Mouse (Mus musculus): ENCODE data around the gene Cxcr1. TPM values are rescaled to one million over a fixed set of nuclear protein-coding genes. Genes with fewer than 3 reads are reported as not detected.

Gene Cxcr1
- polyA plus RNA-seq (2016; fragmentation: Nextera tagmentation; extraction: Ambion mirVana), result not detected in 2 replicates

GRCm38 (mm10) chr1:74194445-74194844 lies at the start of gene Cxcr1:
Gene Cxcr1 (minus strand): TSS chr1:74194631.
- Histone ChIP-seq H3K4me1 (no peaks in the 10 kb centered on the region), H3K27ac (replicated peaks) (no peak within 1 kb of the TSS), H3K9ac (replicated peaks) (no peak within 1 kb of the TSS), H3K27me3 (peaks cover 34% of the 10 kb centered on the region), H3K4me3 (no peak within 1 kb of the TSS), H3K4me2 (replicated peaks) (no peak within 1 kb of the TSS), H3K36me3 (no peaks in the 10 kb centered on the region), H3K9me3 (no peaks in the 10 kb centered on the region)
- WGBS, result 76% methylated on average over 8 of the region's 8 CpGs
- ATAC-seq (ENCODE audit: low FRiP score, low read depth), result no peak

DNA sequence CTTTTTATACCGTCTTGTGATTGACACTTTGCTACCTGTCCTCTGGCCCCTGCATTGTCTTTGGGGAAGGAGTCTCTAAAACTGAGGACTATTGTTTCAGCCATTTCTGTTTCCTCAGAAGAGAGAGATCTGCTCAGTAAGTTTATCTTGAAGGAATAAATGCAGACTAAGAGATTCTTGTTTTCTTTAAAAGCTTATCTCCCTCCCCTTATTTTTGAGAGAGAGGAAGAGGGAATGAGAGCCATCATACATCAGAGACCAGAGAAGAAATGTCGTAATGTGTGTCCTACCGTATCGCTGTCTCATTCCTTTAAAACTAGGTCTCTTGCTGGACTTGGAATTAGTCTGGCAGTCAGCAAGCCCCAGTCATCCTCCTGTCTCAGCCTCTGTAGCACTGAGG lies 46.4 kb upstream of the Cxcr1 start:
- no peaks in the 10 kb centered on the region for H3K27me3 ChIP-seq
- 90% methylated on average over 4 of the region's 4 CpGs for WGBS
- no peak for ATAC-seq (ENCODE audit: low FRiP score, low read depth)
- H3K9ac ChIP-seq (replicated peaks), result no peak overlapping the region
- H3K9me3 ChIP-seq, result no peaks in the 10 kb centered on the region
- no peak overlapping the region for H3K4me2 ChIP-seq (replicated peaks)
- no peaks in the 10 kb centered on the region for H3K36me3 ChIP-seq
- H3K27ac ChIP-seq (replicated peaks), result no peak overlapping the region
- peaks cover 38% of the 10 kb centered on the region for H3K4me1 ChIP-seq
- H3K4me3 ChIP-seq, result no peak overlapping the region

- H3K4me1 ChIP-seq, result peaks cover 38% of the 10 kb centered on the region
- H3K9me3 ChIP-seq, result no peaks in the 10 kb centered on the region
- 85% methylated on average over 6 of the region's 6 CpGs for WGBS
- H3K27ac ChIP-seq (replicated peaks), result no peak overlapping the region
- H3K27me3 ChIP-seq, result no peaks in the 10 kb centered on the region
- ATAC-seq (ENCODE audit: low FRiP score, low read depth), result no peak
- no peak overlapping the region for H3K9ac ChIP-seq (replicated peaks)
- no peak overlapping the region for H3K4me2 ChIP-seq (replicated peaks)
- no peaks in the 10 kb centered on the region for H3K36me3 ChIP-seq
- H3K4me3 ChIP-seq, result no peak overlapping the region
Observed at GRCm38 (mm10) chr1:74240311-74240710, 45.9 kb upstream of the Cxcr1 start.

DNA sequence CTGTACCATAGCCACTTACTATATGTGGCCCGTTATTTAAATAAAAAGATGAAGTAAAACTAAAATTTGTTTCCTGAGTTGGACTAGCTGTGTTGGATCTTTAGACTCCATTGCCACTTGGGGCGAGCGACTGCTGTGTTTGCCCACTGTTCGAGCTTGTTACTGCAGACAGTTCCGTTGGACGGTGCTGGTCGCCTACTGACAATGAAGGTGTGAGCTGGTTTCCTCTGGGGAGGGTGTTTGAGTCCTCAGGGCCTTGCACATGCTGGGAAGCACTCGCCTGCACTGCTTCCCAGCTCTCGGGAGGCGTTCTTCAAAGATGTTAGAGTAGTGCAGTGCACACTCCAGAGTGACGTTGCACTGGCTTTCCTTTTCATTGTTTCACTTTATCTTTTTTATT lies 45.2 kb upstream of the Cxcr1 start:
- H3K4me3 ChIP-seq, result no peak overlapping the region
- no peak for ATAC-seq (ENCODE audit: low FRiP score, low read depth)
- WGBS, result 71% methylated on average over 11 of the region's 11 CpGs
- H3K27me3 ChIP-seq, result peaks cover 5% of the 10 kb centered on the region; the same call in 1 of the 2 replicates
- no peaks in the 10 kb centered on the region for H3K36me3 ChIP-seq
- H3K9me3 ChIP-seq, result no peaks in the 10 kb centered on the region
- no peak overlapping the region for H3K27ac ChIP-seq (replicated peaks)
- H3K4me1 ChIP-seq, result peaks cover 36% of the 10 kb centered on the region
- no peak overlapping the region for H3K9ac ChIP-seq (replicated peaks)
- peak overlapping the region; percentile 23; the same call in 1 of the 2 replicates for H3K4me2 ChIP-seq (replicated peaks)

- H3K27ac ChIP-seq (replicated peaks), result no peak overlapping the region
- H3K9me3 ChIP-seq, result no peaks in the 10 kb centered on the region
- H3K27me3 ChIP-seq, result peaks cover 7% of the 10 kb centered on the region; the same call in 1 of the 2 replicates
- peaks cover 36% of the 10 kb centered on the region for H3K4me1 ChIP-seq
- peak overlapping the region; percentile 23; the same call in 1 of the 2 replicates for H3K4me2 ChIP-seq (replicated peaks)
- WGBS, result 68% methylated on average over 7 of the region's 7 CpGs
- H3K36me3 ChIP-seq, result no peaks in the 10 kb centered on the region
- H3K9ac ChIP-seq (replicated peaks), result no peak overlapping the region
- no peak for ATAC-seq (ENCODE audit: low FRiP score, low read depth)
- H3K4me3 ChIP-seq, result no peak overlapping the region
Observed at GRCm38 (mm10) chr1:74239162-74239561, 44.7 kb upstream of the Cxcr1 start.

DNA sequence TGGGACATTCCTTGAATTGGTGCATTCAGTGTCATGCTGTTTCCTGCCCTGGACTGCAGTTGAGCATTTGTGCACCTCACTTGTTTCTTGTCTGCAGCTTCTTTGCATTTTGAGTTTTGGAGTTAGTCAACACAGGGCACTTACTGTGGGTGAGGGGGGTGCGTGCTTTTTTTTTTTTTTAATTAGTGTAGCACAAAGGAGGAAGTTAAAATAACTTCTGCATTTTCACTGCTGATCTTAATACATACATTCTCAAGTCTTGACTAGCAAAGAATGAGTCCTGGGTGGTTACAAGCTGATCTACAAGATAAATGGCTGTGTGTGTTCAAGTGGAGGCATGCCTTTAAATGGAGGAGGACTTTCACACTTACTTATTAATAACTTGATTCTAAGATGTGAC lies 43.7 kb upstream of the Cxcr1 start:
- Histone ChIP-seq H3K4me1 (peaks cover 36% of the 10 kb centered on the region), H3K27ac (replicated peaks) (no peak overlapping the region), H3K36me3 (no peaks in the 10 kb centered on the region), H3K9ac (replicated peaks) (peak overlapping the region; percentile 96), H3K4me3 (peak overlapping the region; percentile 99), H3K4me2 (replicated peaks) (peak overlapping the region; percentile 90), H3K27me3 (peaks cover 7% of the 10 kb centered on the region; the same call in 1 of the 2 replicates), H3K9me3 (no peaks in the 10 kb centered on the region)
- 81% methylated on average over 1 of the region's 1 CpGs for WGBS
- ATAC-seq (ENCODE audit: low FRiP score, low read depth), result no peak

GRCm38 (mm10) chr1:74237671-74238070 lies 43.2 kb upstream of the Cxcr1 start:
- Histone ChIP-seq H3K4me2 (replicated peaks) (peak overlapping the region; percentile 90), H3K27ac (replicated peaks) (no peak overlapping the region), H3K36me3 (no peaks in the 10 kb centered on the region), H3K4me1 (peaks cover 36% of the 10 kb centered on the region), H3K4me3 (peak overlapping the region; percentile 99), H3K9ac (replicated peaks) (peak overlapping the region; percentile 96), H3K27me3 (peaks cover 7% of the 10 kb centered on the region; the same call in 1 of the 2 replicates), H3K9me3 (no peaks in the 10 kb centered on the region)
- no peak for ATAC-seq (ENCODE audit: low FRiP score, low read depth)
- 43% methylated on average over 5 of the region's 5 CpGs for WGBS

DNA sequence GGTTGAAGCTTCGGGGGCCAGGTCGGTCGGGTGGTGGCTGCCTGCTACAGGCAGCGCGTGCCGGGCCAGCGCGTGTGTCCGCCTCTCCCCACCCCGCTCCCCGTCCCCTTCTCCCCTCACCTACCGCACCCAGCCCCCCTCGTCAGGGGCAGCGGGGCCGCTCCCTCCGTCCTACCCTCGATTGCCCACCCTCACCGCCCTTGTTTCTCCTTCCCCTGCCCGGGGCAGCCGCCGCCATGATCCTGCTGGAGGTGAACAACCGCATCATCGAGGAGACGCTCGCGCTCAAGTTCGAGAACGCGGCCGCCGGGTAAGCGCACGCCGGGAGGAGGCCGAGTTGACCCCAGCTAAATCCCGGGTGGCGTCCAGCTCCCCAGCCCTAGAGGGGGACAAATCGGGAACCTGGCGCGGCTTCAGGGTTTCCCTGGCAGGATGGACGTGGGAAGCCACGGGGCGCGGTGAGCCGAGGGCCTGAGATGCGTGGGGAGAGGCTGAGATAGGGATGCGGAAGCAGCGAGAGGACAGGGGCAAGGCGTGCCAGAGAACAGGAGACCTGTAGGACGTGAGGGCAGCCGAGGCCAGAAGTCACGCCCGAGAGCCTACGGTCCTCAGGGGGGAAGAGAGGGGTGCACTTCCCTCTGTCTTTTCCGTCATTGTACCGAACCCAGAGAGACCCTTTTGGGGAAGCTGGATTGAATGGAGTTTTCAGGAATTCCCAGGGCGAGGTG lies 42.3 kb upstream of the Cxcr1 start:
- peaks cover 7% of the 10 kb centered on the region; the same call in 1 of the 2 replicates for H3K27me3 ChIP-seq
- peak overlapping the region; percentile 90 for H3K4me2 ChIP-seq (replicated peaks)
- H3K27ac ChIP-seq (replicated peaks), result peak overlapping the region; percentile 87
- peaks cover 36% of the 10 kb centered on the region for H3K4me1 ChIP-seq
- no peaks in the 10 kb centered on the region for H3K9me3 ChIP-seq
- peak overlapping the region; percentile 96 for H3K9ac ChIP-seq (replicated peaks)
- H3K36me3 ChIP-seq, result no peaks in the 10 kb centered on the region
- WGBS, result 1% methylated on average over 54 of the region's 57 CpGs
- ATAC-seq (ENCODE audit: low FRiP score, low read depth), result no peak; the same call in none of the 2 replicates
- peak overlapping the region; percentile 99 for H3K4me3 ChIP-seq

DNA sequence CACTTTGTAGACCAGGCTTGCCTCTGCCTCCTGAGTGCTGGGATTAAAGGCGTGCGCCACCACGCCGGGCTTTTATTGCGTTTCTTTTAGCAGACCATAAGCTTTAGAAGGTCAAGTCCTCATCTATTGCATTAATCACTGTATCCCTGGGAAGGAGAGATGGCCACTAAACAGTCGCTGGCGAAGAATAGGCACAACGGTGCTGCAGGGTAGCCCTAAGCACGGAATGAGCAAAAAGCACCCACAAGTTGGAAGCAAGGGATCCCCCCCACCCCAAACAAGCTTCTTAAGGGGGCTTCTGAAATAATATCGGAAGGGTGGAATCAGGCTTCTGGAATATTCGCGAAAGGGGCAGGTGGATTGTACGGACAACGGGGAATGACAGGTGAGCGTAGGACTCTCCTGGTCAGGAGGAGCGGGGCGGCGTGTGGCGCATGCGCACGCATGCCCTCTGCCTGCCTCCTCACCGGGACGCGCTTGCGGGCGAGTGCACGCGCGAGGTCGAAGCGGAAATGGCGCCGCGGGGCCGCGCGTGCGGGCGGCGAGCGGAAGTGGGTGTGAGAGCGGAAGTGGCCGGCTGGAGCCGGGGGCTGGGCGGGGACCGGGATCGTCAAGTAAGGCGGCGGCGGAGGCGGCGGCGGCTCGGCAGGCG lies 41.6 kb upstream of the Cxcr1 start, which contains the start of gene Arpc2:
Gene Arpc2 (plus strand): TSS at position 147 of the 652 bp plus-strand sequence.
- H3K4me3 ChIP-seq, result peak within 1 kb of the TSS; percentile 99
- peak within 1 kb of the TSS; percentile 87 for H3K27ac ChIP-seq (replicated peaks)
- peak; percentile 93 for ATAC-seq (ENCODE audit: low FRiP score, low read depth)
- H3K4me1 ChIP-seq, result peaks cover 36% of the 10 kb centered on the region
- no peaks in the 10 kb centered on the region for H3K9me3 ChIP-seq
- no peaks in the 10 kb centered on the region for H3K36me3 ChIP-seq
- peak within 1 kb of the TSS; percentile 90 for H3K4me2 ChIP-seq (replicated peaks)
- 1% methylated on average over 50 of the region's 55 CpGs for WGBS
- H3K9ac ChIP-seq (replicated peaks), result peak within 1 kb of the TSS; percentile 96
- H3K27me3 ChIP-seq, result peaks cover 7% of the 10 kb centered on the region; the same call in 1 of the 2 replicates

DNA sequence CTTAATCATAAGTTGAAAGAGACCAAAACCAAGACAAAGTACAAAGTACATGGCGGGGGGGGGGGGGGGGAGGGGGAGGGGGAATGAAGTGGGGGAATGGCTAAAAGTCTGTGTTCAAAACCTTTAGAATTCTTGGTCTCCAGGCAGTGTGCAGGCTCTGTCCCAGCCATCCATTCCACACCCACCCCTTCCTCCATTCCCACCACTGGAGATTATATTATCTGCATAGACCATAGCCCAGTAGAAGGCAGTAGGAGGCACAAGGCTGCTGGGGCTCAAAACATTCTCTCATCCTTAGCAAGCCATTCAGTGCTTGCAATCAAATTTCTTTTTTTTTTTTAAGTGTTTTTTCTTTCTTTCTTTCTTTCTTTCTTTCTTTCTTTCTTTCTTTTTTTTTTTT lies 36.6 kb upstream of the Cxcr1 start:
- no peak overlapping the region for H3K9ac ChIP-seq (replicated peaks)
- H3K27me3 ChIP-seq, result peaks cover 7% of the 10 kb centered on the region; the same call in 1 of the 2 replicates
- no peaks in the 10 kb centered on the region for H3K9me3 ChIP-seq
- no peak for ATAC-seq (ENCODE audit: low FRiP score, low read depth)
- no peaks in the 10 kb centered on the region for H3K4me1 ChIP-seq
- H3K4me2 ChIP-seq (replicated peaks), result no peak overlapping the region
- no peak overlapping the region for H3K4me3 ChIP-seq
- WGBS, result no CpG with 5 or more reads among the region's 1 CpGs
- no peaks in the 10 kb centered on the region for H3K36me3 ChIP-seq
- no peak overlapping the region for H3K27ac ChIP-seq (replicated peaks)

DNA sequence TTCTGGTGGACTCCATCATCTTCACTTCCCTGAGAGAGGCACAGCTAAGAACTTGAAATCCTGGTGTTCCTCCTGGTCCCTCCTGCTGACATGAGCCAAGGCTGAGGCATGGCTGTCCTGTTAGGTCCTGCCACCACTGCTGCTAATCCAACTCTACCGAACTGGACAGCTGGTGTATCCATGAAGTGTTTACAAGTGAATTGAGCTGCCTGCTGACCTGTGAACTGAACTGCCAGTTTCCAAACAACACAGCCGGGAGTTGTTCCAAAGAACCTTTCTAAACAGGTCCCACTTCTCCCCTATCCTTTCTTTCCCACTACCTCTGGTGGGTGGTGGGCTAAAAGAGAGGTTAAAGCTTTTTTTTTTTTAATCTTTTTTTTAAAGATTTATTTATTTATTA lies 35.5 kb upstream of the Cxcr1 start:
- Histone ChIP-seq H3K27me3 (peaks cover 4% of the 10 kb centered on the region; the same call in 1 of the 2 replicates), H3K4me1 (no peaks in the 10 kb centered on the region), H3K9ac (replicated peaks) (no peak overlapping the region), H3K4me2 (replicated peaks) (no peak overlapping the region), H3K4me3 (no peak overlapping the region), H3K27ac (replicated peaks) (no peak overlapping the region), H3K9me3 (no peaks in the 10 kb centered on the region), H3K36me3 (no peaks in the 10 kb centered on the region)
- ATAC-seq (ENCODE audit: low FRiP score, low read depth), result no peak
- 73% methylated on average over 2 of the region's 2 CpGs for WGBS

DNA sequence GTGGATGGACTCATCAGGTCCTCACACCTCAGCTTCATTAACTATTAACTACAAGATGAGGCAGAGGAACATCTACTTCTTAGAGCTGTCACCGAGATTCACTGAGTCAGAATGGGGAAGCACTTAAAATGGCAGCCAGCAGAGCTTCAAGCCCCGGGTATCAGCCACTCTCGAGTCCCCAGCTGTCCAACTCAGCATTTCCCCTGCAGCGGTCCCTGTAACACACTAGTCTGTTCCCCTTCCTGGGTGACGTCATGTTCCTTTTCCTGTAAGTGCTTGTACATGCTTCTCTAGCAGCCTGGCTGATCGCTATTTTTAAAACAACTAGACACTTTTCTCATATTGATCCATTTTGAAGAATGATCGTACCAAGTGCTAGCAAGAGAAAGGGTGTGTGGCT lies 32.9 kb upstream of the Cxcr1 start:
- no peaks in the 10 kb centered on the region for H3K36me3 ChIP-seq
- WGBS, result 87% methylated on average over 7 of the region's 7 CpGs
- no peak overlapping the region for H3K27ac ChIP-seq (replicated peaks)
- no peak overlapping the region for H3K4me3 ChIP-seq
- H3K4me1 ChIP-seq, result no peaks in the 10 kb centered on the region
- H3K9me3 ChIP-seq, result no peaks in the 10 kb centered on the region
- no peak overlapping the region for H3K9ac ChIP-seq (replicated peaks)
- no peaks in the 10 kb centered on the region; the same call in 1 of the 2 replicates for H3K27me3 ChIP-seq
- ATAC-seq (ENCODE audit: low FRiP score, low read depth), result no peak
- no peak overlapping the region for H3K4me2 ChIP-seq (replicated peaks)

All from midbrain, embryonic 12.5 days (tissue).